16 mouse cellular contexts compared by ENCODE assay signal in the genomic region with DNA sequence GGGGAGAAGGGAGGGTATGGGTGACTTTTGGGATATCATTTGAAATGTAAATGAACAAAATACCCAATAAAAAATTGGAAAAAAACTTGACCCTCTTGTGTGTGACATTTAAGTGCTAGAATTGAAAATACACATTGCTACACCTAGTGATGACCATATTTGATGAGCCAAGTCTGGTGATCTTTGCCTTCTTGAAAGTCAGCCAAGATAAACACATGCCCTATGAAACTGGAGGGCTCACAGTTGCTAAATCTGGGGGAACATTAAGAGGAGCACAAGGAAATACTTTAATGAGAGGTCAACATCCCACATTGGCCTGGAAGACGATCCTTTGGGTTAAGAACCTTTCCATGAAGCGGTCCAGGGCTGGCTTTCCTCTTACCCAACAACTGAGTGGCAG.
"Had no signal": no experiment of that assay in that cellular context is flagged by ENCODE, and none has a peak within 500 bp of the region (broad histone marks: within the 10 kb centered on the region; RNA-seq: fewer than 3 reads in every experiment).

No protein-coding gene starts in this region.

- H3K27me3 ChIP-seq: hindbrain, embryonic 15.5 days; limb, embryonic 13.5 days; neural tube, embryonic 15.5 days had no signal

- H3K9ac ChIP-seq: hindbrain, embryonic 15.5 days; limb, embryonic 13.5 days; liver, embryonic 14.5 days; neural tube, embryonic 15.5 days had no signal

- DNase-seq: left cerebral cortex, postnatal 4 days; lung, postnatal 4 days; midbrain, embryonic 14.5 days; right cerebral cortex, adult 18-20 months; right cerebral cortex, postnatal 25 days; thymus, adult 18-20 months; thymus, postnatal 14 days had no signal

- H3K4me3 ChIP-seq: hindbrain, embryonic 15.5 days; limb, embryonic 13.5 days; midbrain, embryonic 10.5 days; myocyte; neural tube, embryonic 15.5 days had no signal

- H3K4me2 ChIP-seq: hindbrain, embryonic 15.5 days; limb, embryonic 13.5 days; neural tube, embryonic 15.5 days had no signal

- H3K27ac ChIP-seq: hindbrain, embryonic 15.5 days; kidney, postnatal 0 days; limb, embryonic 13.5 days; liver, embryonic 14.5 days; midbrain, embryonic 10.5 days; neural tube, embryonic 15.5 days; stomach, postnatal 0 days had no signal

- H3K9me3 ChIP-seq: hindbrain, embryonic 15.5 days; limb, embryonic 13.5 days; midbrain, embryonic 10.5 days; neural tube, embryonic 15.5 days had no signal

- H3K36me3 ChIP-seq: hindbrain, embryonic 15.5 days; limb, embryonic 13.5 days; midbrain, embryonic 10.5 days; neural tube, embryonic 15.5 days had no signal

- ATAC-seq: intestine, embryonic 16.5 days had no signal

- H3K4me1 ChIP-seq: hindbrain, embryonic 15.5 days; limb, embryonic 13.5 days; midbrain, embryonic 10.5 days; neural tube, embryonic 15.5 days had no signal
